Mouse (Mus musculus): ENCODE data around the gene Elp1.

The Elp1 gene

GRCm38 (mm10) chr4:56702234-56702633 lies 99.9 kb downstream of the Elp1 start:
- DNase-seq (ENCODE audit: low spot score), result no peak
